Mouse (Mus musculus): Measurements from ENCODE around the gene Ccdc42. TPM values are rescaled to one million over a fixed set of nuclear protein-coding genes. Genes with fewer than 3 reads are reported as not detected.

Ccdc42 gene
- polyA plus RNA-seq, 1 experiment from 2014 or later, result 0.25 TPM

- DNase-seq (ENCODE audit: low spot score) (no peak), ATAC-seq (ENCODE audit: low FRiP score) (no peak)
- 0 out of 2 replicates have a peak, but pooled peaks cover 4% of the 10 kb centered on the region for H3K4me1 ChIP-seq (replicated peaks; ENCODE audit: control insufficient read depth, insufficient read depth, low read length)
- no peak overlapping the region for H3K9ac ChIP-seq
- H3K4me3 ChIP-seq (replicated peaks; ENCODE audit: low read length), result no peak overlapping the region
- no peak overlapping the region for H3K4me2 ChIP-seq (replicated peaks)
- no peaks in the 10 kb centered on the region for H3K9me3 ChIP-seq (ENCODE audit: control insufficient read depth, low read length)
- H3K36me3 ChIP-seq (replicated peaks; ENCODE audit: control insufficient read depth, insufficient read depth), result no peaks in the 10 kb centered on the region
- H3K27me3 ChIP-seq (ENCODE audit: control insufficient read depth, insufficient read depth, low read length), result no peaks in the 10 kb centered on the region
- WGBS, result 54% methylated on average over 6 of the region's 6 CpGs
- H3K27ac ChIP-seq, result 0 out of 2 replicates have a peak overlapping the region, but pooled peaks have one; percentile 32
Measured at GRCm38 (mm10) chr11:68600551-68601021, 13.8 kb downstream of the Ccdc42 start.

- H3K9me3 ChIP-seq (ENCODE audit: control insufficient read depth, low read length), result no peaks in the 10 kb centered on the region
- no peak overlapping the region for H3K4me3 ChIP-seq (replicated peaks; ENCODE audit: low read length)
- ATAC-seq (ENCODE audit: low FRiP score) (no peak), DNase-seq (ENCODE audit: low spot score) (no peak)
- H3K9ac ChIP-seq, result no peak overlapping the region
- WGBS, result 16% methylated on average over 9 of the region's 9 CpGs
- no peaks in the 10 kb centered on the region for H3K27me3 ChIP-seq (ENCODE audit: control insufficient read depth, insufficient read depth, low read length)
- 0 out of 2 replicates have a peak, but pooled peaks cover 4% of the 10 kb centered on the region for H3K4me1 ChIP-seq (replicated peaks; ENCODE audit: control insufficient read depth, insufficient read depth, low read length)
- H3K27ac ChIP-seq, result no peak overlapping the region
- no peaks in the 10 kb centered on the region for H3K36me3 ChIP-seq (replicated peaks; ENCODE audit: control insufficient read depth, insufficient read depth)
- H3K4me2 ChIP-seq (replicated peaks), result no peak overlapping the region
Measured at GRCm38 (mm10) chr11:68601486-68601991, 14.7 kb downstream of the Ccdc42 start.

- no peaks in the 10 kb centered on the region for H3K9me3 ChIP-seq (ENCODE audit: control insufficient read depth, low read length)
- WGBS, result 20% methylated on average over 8 of the region's 8 CpGs
- H3K27ac ChIP-seq, result 0 out of 2 replicates have a peak overlapping the region, but pooled peaks have one; percentile 14
- ATAC-seq (ENCODE audit: low FRiP score) (no peak), DNase-seq (ENCODE audit: low spot score) (no peak)
- no peaks in the 10 kb centered on the region for H3K36me3 ChIP-seq (replicated peaks; ENCODE audit: control insufficient read depth, insufficient read depth)
- no peaks in the 10 kb centered on the region for H3K27me3 ChIP-seq (ENCODE audit: control insufficient read depth, insufficient read depth, low read length)
- no peak overlapping the region for H3K4me2 ChIP-seq (replicated peaks)
- no peak overlapping the region for H3K9ac ChIP-seq
- H3K4me3 ChIP-seq (replicated peaks; ENCODE audit: low read length), result no peak overlapping the region
- 0 out of 2 replicates have a peak, but pooled peaks cover 4% of the 10 kb centered on the region for H3K4me1 ChIP-seq (replicated peaks; ENCODE audit: control insufficient read depth, insufficient read depth, low read length)
Measured at GRCm38 (mm10) chr11:68602200-68602931, 15.5 kb downstream of the Ccdc42 start.

- no peaks in the 10 kb centered on the region for H3K4me1 ChIP-seq (replicated peaks; ENCODE audit: control insufficient read depth, insufficient read depth, low read length)
- no peaks in the 10 kb centered on the region for H3K27me3 ChIP-seq (ENCODE audit: control insufficient read depth, insufficient read depth, low read length)
- H3K36me3 ChIP-seq (replicated peaks; ENCODE audit: control insufficient read depth, insufficient read depth), result no peaks in the 10 kb centered on the region
- DNase-seq (ENCODE audit: low spot score), result no peak
- no peaks in the 10 kb centered on the region for H3K9me3 ChIP-seq (ENCODE audit: control insufficient read depth, low read length)
- no peak for ATAC-seq (ENCODE audit: low FRiP score)
- H3K4me2 ChIP-seq (replicated peaks), result no peak overlapping the region
- WGBS, result 82% methylated on average over 2 of the region's 2 CpGs
- no peak overlapping the region for H3K4me3 ChIP-seq (replicated peaks; ENCODE audit: low read length)
- H3K9ac ChIP-seq, result no peak overlapping the region
- no peak overlapping the region for H3K27ac ChIP-seq
Measured at GRCm38 (mm10) chr11:68607046-68607445, 20.2 kb downstream of the Ccdc42 start.

- 65% methylated on average over 9 of the region's 9 CpGs for WGBS
- DNase-seq (ENCODE audit: low spot score) (no peak), ATAC-seq (ENCODE audit: low FRiP score) (no peak)
- no peak overlapping the region for H3K4me2 ChIP-seq (replicated peaks)
- H3K9ac ChIP-seq, result no peak overlapping the region
- no peaks in the 10 kb centered on the region for H3K4me1 ChIP-seq (replicated peaks; ENCODE audit: control insufficient read depth, insufficient read depth, low read length)
- H3K27me3 ChIP-seq (ENCODE audit: control insufficient read depth, insufficient read depth, low read length), result no peaks in the 10 kb centered on the region
- H3K9me3 ChIP-seq (ENCODE audit: control insufficient read depth, low read length), result no peaks in the 10 kb centered on the region
- no peak overlapping the region for H3K27ac ChIP-seq
- H3K4me3 ChIP-seq (replicated peaks; ENCODE audit: low read length), result no peak overlapping the region
- H3K36me3 ChIP-seq (replicated peaks; ENCODE audit: control insufficient read depth, insufficient read depth), result no peaks in the 10 kb centered on the region
Measured at GRCm38 (mm10) chr11:68609910-68610566, 23.2 kb downstream of the Ccdc42 start.

- Histone ChIP-seq H3K27me3 (ENCODE audit: control insufficient read depth, insufficient read depth, low read length) (no peaks in the 10 kb centered on the region), H3K9me3 (ENCODE audit: control insufficient read depth, low read length) (no peaks in the 10 kb centered on the region), H3K4me3 (replicated peaks; ENCODE audit: low read length) (no peak overlapping the region), H3K4me2 (replicated peaks) (no peak overlapping the region), H3K36me3 (replicated peaks; ENCODE audit: control insufficient read depth, insufficient read depth) (no peaks in the 10 kb centered on the region), H3K27ac (no peak overlapping the region), H3K4me1 (replicated peaks; ENCODE audit: control insufficient read depth, insufficient read depth, low read length) (no peaks in the 10 kb centered on the region), H3K9ac (no peak overlapping the region)
- ATAC-seq (ENCODE audit: low FRiP score), result no peak
- no peak for DNase-seq (ENCODE audit: low spot score)
- WGBS, result 92% methylated on average over 8 of the region's 8 CpGs
Measured at GRCm38 (mm10) chr11:68610567-68610947, 23.7 kb downstream of the Ccdc42 start.

GRCm38 (mm10) chr11:68613071-68613711, 26.4 kb downstream of the Ccdc42 start:
- no peak for DNase-seq (ENCODE audit: low spot score)

GRCm38 (mm10) chr11:68622751-68623150, 35.9 kb downstream of the Ccdc42 start:
- ATAC-seq (ENCODE audit: low FRiP score), result no peak

More at GRCm38 (mm10) chr11:68613071-68613711, 26.4 kb downstream of the Ccdc42 start:
- Histone ChIP-seq H3K4me1 (replicated peaks; ENCODE audit: control insufficient read depth, insufficient read depth, low read length) (no peaks in the 10 kb centered on the region), H3K4me3 (replicated peaks; ENCODE audit: low read length) (no peak overlapping the region), H3K27ac (no peak overlapping the region), H3K27me3 (ENCODE audit: control insufficient read depth, insufficient read depth, low read length) (no peaks in the 10 kb centered on the region), H3K4me2 (replicated peaks) (no peak overlapping the region), H3K9ac (no peak overlapping the region), H3K36me3 (replicated peaks; ENCODE audit: control insufficient read depth, insufficient read depth) (no peaks in the 10 kb centered on the region), H3K9me3 (ENCODE audit: control insufficient read depth, low read length) (no peaks in the 10 kb centered on the region)
- 69% methylated on average over 5 of the region's 5 CpGs for WGBS
- no peak for ATAC-seq (ENCODE audit: low FRiP score)

More at GRCm38 (mm10) chr11:68622751-68623150, 35.9 kb downstream of the Ccdc42 start:
- H3K36me3 ChIP-seq (replicated peaks; ENCODE audit: control insufficient read depth, insufficient read depth), result no peaks in the 10 kb centered on the region
- H3K27me3 ChIP-seq (ENCODE audit: control insufficient read depth, insufficient read depth, low read length), result no peaks in the 10 kb centered on the region
- peaks cover 11% of the 10 kb centered on the region; the same call in 1 of the 2 replicates for H3K4me1 ChIP-seq (replicated peaks; ENCODE audit: control insufficient read depth, insufficient read depth, low read length)
- H3K9me3 ChIP-seq (ENCODE audit: control insufficient read depth, low read length), result no peaks in the 10 kb centered on the region
- peak overlapping the region; percentile 59 for H3K4me2 ChIP-seq (replicated peaks)
- H3K4me3 ChIP-seq (replicated peaks; ENCODE audit: low read length), result no peak overlapping the region
- H3K9ac ChIP-seq, result 0 out of 2 replicates have a peak overlapping the region, but pooled peaks have one; percentile 3
- no peak overlapping the region for H3K27ac ChIP-seq
- WGBS, result 70% methylated on average over 9 of the region's 9 CpGs
- no peak for DNase-seq (ENCODE audit: low spot score)
